Mouse (Mus musculus) CH12.LX (cell line): Measurements from ENCODE around the gene Prr5l. TPM values are rescaled to one million over a fixed set of nuclear protein-coding genes. Genes with fewer than 3 reads are reported as not detected.

Experiments
- DNase-seq: peaks from one replicate; pipeline ENCODE4 v3.0.0-alpha.2; 2013; ENCODE audit errors: extremely low read depth
- H3K27ac ChIP-seq: 2 replicates; pipeline ENCODE4 v1.5.1; 2012; ENCODE audit warnings: low read depth, mild to moderate bottlenecking, control low read depth, moderate library complexity; ENCODE audit not compliant: insufficient read depth
- H3K27me3 ChIP-seq: replicated peaks from 2 replicates; pipeline ENCODE3; 2012; ENCODE audit warnings: inconsistent platforms
- H3K36me3 ChIP-seq, 2 experiments: replicated peaks in 1 of 2; 2 replicates each; pipeline versions ENCODE3 to v1.6.1; 2012; ENCODE audit warnings: inconsistent platforms in 1 of 2, low read length in 1 of 2, mild to moderate bottlenecking in 1 of 2, mixed read lengths in 1 of 2, moderate library complexity in 1 of 2; ENCODE audit not compliant: control insufficient read depth in 1 of 2, insufficient read depth in 1 of 2
- H3K4me1 ChIP-seq, 2 experiments: 2 replicates each; pipeline ENCODE4 v1.6.1; 2012; ENCODE audit warnings: inconsistent platforms in 1 of 2, moderate library complexity in 1 of 2; ENCODE audit not compliant: insufficient read depth in 2 of 2, control insufficient read depth in 1 of 2
- H3K4me2 ChIP-seq: 2 replicates; pipeline ENCODE4 v1.6.1; 2012; ENCODE audit warnings: low read depth, mild to moderate bottlenecking, control low read depth; ENCODE audit not compliant: poor library complexity, insufficient read depth, severe bottlenecking
- H3K4me3 ChIP-seq, 3 experiments: fragments of 150-350 bp in 1 of 3; sonication (generic) in 1 of 3; replicated peaks in 1 of 3; 2 replicates each; pipeline versions ENCODE3 to v1.5.1; 2011 to 2012; ENCODE audit warnings: low read depth in 2 of 3, low read length in 2 of 3, mild to moderate bottlenecking in 2 of 3, moderate library complexity in 2 of 3, control low read depth in 1 of 3, improper control_type of control experiment in 1 of 3, inconsistent platforms in 1 of 3, mixed read lengths in 1 of 3; ENCODE audit not compliant: poor library complexity in 1 of 3
- H3K79me2 ChIP-seq: replicated peaks from 2 replicates; pipeline ENCODE4 v1.6.1; 2012; ENCODE audit warnings: mild to moderate bottlenecking, moderate library complexity; ENCODE audit not compliant: control insufficient read depth, poor library complexity, insufficient read depth, severe bottlenecking; ENCODE audit errors: extremely low read depth
- H3K9ac ChIP-seq: 2 replicates; pipeline ENCODE4 v1.6.1; 2012; ENCODE audit warnings: low read depth, mild to moderate bottlenecking, control low read depth, moderate library complexity; ENCODE audit not compliant: insufficient read depth
- H3K9me3 ChIP-seq: replicated peaks from 2 replicates; pipeline ENCODE3; 2012; ENCODE audit warnings: low read length, inconsistent platforms, mixed read lengths
- CHD1 ChIP-seq: IDR thresholded peaks from 2 replicates; pipeline ENCODE4 v1.6.1; 2012; ENCODE audit warnings: low read depth, low read length, improper control_type of control experiment, inconsistent platforms
- CTCF ChIP-seq, 2 experiments: IDR thresholded peaks in 1 of 2; conservative IDR thresholded peaks in 1 of 2; 2 replicates each; pipeline ENCODE4 v1.5.1; 2011 to 2012; ENCODE audit warnings: low read depth in 2 of 2, low read length in 2 of 2, improper control_type of control experiment in 1 of 2, inconsistent platforms in 1 of 2, mild to moderate bottlenecking in 1 of 2, moderate library complexity in 1 of 2
- ELF1 ChIP-seq: IDR thresholded peaks from 2 replicates; pipeline ENCODE4 v1.6.1; 2014; ENCODE audit warnings: low read depth, mild to moderate bottlenecking, inconsistent platforms, low read length, improper control_type of control experiment
- EP300 ChIP-seq: IDR thresholded peaks from 2 replicates; pipeline ENCODE4 v1.6.1; 2011; ENCODE audit warnings: low read length, improper control_type of control experiment
- GABPA ChIP-seq: IDR thresholded peaks from 2 replicates; pipeline ENCODE4 v1.6.1; 2012; ENCODE audit warnings: low read depth, low read length, improper control_type of control experiment, inconsistent platforms; ENCODE audit not compliant: insufficient replicate concordance
- HCFC1 ChIP-seq: IDR thresholded peaks from 2 replicates; pipeline ENCODE4 v1.6.1; 2012; ENCODE audit warnings: low read depth, mild to moderate bottlenecking, inconsistent platforms, low read length, improper control_type of control experiment
- IRF4 ChIP-seq: IDR thresholded peaks from 2 replicates; pipeline ENCODE4 v1.6.1; 2014; ENCODE audit warnings: low read depth, mild to moderate bottlenecking, inconsistent platforms, low read length, improper control_type of control experiment
- JUND ChIP-seq: conservative IDR thresholded peaks from 2 replicates; pipeline ENCODE4 v1.6.1; 2011; ENCODE audit warnings: low read depth, low read length, improper control_type of control experiment
- MAFK ChIP-seq: IDR thresholded peaks from 2 replicates; pipeline ENCODE4 v1.6.1; 2011; ENCODE audit warnings: low read length, improper control_type of control experiment; ENCODE audit not compliant: insufficient replicate concordance
- MAX ChIP-seq: IDR thresholded peaks from 2 replicates; pipeline ENCODE4 v1.6.1; 2011; ENCODE audit warnings: low read length, improper control_type of control experiment
- MAZ ChIP-seq: IDR thresholded peaks from 2 replicates; pipeline ENCODE4 v1.6.1; 2012; ENCODE audit warnings: low read depth, mild to moderate bottlenecking, inconsistent platforms, low read length, improper control_type of control experiment, moderate library complexity
- MEF2A ChIP-seq: IDR thresholded peaks from 2 replicates; pipeline ENCODE4 v1.6.1; 2014; ENCODE audit warnings: low read depth, mild to moderate bottlenecking, inconsistent platforms, low read length, improper control_type of control experiment, borderline replicate concordance
- MXI1 ChIP-seq: IDR thresholded peaks from 2 replicates; pipeline ENCODE4 v1.6.1; 2011; ENCODE audit warnings: mild to moderate bottlenecking, low read depth, low read length, improper control_type of control experiment
- MYC ChIP-seq: IDR thresholded peaks from 2 replicates; pipeline ENCODE4 v1.6.1; 2011; ENCODE audit warnings: low read depth, mild to moderate bottlenecking, improper control_type of control experiment, low read length
- NELFE ChIP-seq: IDR thresholded peaks from 2 replicates; pipeline ENCODE4 v1.6.1; 2011; ENCODE audit warnings: low read depth, low read length, improper control_type of control experiment
- NRF1 ChIP-seq: IDR thresholded peaks from 2 replicates; pipeline ENCODE4 v1.6.1; 2014; ENCODE audit warnings: low read depth, mild to moderate bottlenecking, inconsistent platforms, low read length, improper control_type of control experiment, moderate library complexity
- POLR2A ChIP-seq: IDR thresholded peaks from 2 replicates; pipeline ENCODE4 v1.6.1; 2011; ENCODE audit warnings: low read depth, mild to moderate bottlenecking, improper control_type of control experiment, low read length
- POLR2AphosphoS2 ChIP-seq: IDR thresholded peaks from 2 replicates; pipeline ENCODE4 v1.6.1; 2011; ENCODE audit warnings: low read depth, low read length, improper control_type of control experiment
- SIN3A ChIP-seq: IDR thresholded peaks from 2 replicates; pipeline ENCODE4 v1.6.1; 2012; ENCODE audit warnings: low read length, improper control_type of control experiment, inconsistent platforms
- SMC3 ChIP-seq: IDR thresholded peaks from 2 replicates; pipeline ENCODE4 v1.6.1; 2011; ENCODE audit warnings: low read depth, low read length, improper control_type of control experiment
- TCF12 ChIP-seq: IDR thresholded peaks from 2 replicates; pipeline ENCODE4 v1.6.1; 2014; ENCODE audit warnings: low read depth, mild to moderate bottlenecking, inconsistent platforms, low read length, improper control_type of control experiment
- UBTF ChIP-seq: IDR thresholded peaks from 2 replicates; pipeline ENCODE4 v1.6.1; 2012; ENCODE audit warnings: low read depth, mild to moderate bottlenecking, inconsistent platforms, low read length, improper control_type of control experiment, moderate library complexity
- USF2 ChIP-seq: conservative IDR thresholded peaks from 2 replicates; pipeline ENCODE4 v1.6.1; 2011; ENCODE audit warnings: low read depth, low read length, improper control_type of control experiment
- ZC3H11A ChIP-seq: IDR thresholded peaks from 2 replicates; pipeline ENCODE4 v1.6.1; 2012; ENCODE audit warnings: low read depth, mild to moderate bottlenecking, inconsistent platforms, low read length, improper control_type of control experiment
- ZKSCAN1 ChIP-seq: IDR thresholded peaks from 2 replicates; pipeline ENCODE4 v1.6.1; 2012; ENCODE audit warnings: low read depth, inconsistent platforms, low read length, improper control_type of control experiment, borderline replicate concordance
- ZMIZ1 ChIP-seq: IDR thresholded peaks from 2 replicates; pipeline ENCODE4 v1.6.1; 2012; ENCODE audit warnings: low read depth, mild to moderate bottlenecking, inconsistent platforms, low read length, improper control_type of control experiment
- ZNF384 ChIP-seq: IDR thresholded peaks from 2 replicates; pipeline ENCODE4 v1.6.1; 2012; ENCODE audit warnings: low read depth, low read length, improper control_type of control experiment, inconsistent platforms
- dilution Hi-C: fragments of 300-500 bp; cut with MboI; formaldehyde crosslinking; loops from 2 replicates; pipeline ENCODE4 v1.14.3; 2020; ENCODE audit warnings: low sequenced_read_pairs; ENCODE audit not compliant: extremely low pct_unique_long_range_greater_than_20kb, extremely low pct_ligation_motif_present
- in situ Hi-C: fragments of 300-500 bp; cut with MboI; formaldehyde crosslinking; loops from 3 replicates; pipeline ENCODE4 v1.14.3; 2019; ENCODE audit warnings: low sequenced_read_pairs, low pct_ligation_motif_present, low pct_unique_long_range_greater_than_20kb, mixed read lengths
- polyA plus RNA-seq: library from polyadenylated mRNA; unstranded; fragments of >175 nt; gene quantifications from 2 replicates; pipeline ENCODE4 v1.2.1, GENCODE M21; 2012; ENCODE audit warnings: low read depth; ENCODE audit not compliant: insufficient read length
- total RNA-seq, 2 experiments: library from RNA; depleted of rRNA; stranded (reverse); fragments of 300-350 nt in 1 of 2; fragments of >200 nt in 1 of 2; gene quantifications; 2 replicates each; pipeline ENCODE4 v1.2.3; 2012 to 2014

Gene Prr5l
- total and polyA plus RNA-seq, 3 experiments, result 0.21 to 0.93 TPM; not detected in 1

DNA sequence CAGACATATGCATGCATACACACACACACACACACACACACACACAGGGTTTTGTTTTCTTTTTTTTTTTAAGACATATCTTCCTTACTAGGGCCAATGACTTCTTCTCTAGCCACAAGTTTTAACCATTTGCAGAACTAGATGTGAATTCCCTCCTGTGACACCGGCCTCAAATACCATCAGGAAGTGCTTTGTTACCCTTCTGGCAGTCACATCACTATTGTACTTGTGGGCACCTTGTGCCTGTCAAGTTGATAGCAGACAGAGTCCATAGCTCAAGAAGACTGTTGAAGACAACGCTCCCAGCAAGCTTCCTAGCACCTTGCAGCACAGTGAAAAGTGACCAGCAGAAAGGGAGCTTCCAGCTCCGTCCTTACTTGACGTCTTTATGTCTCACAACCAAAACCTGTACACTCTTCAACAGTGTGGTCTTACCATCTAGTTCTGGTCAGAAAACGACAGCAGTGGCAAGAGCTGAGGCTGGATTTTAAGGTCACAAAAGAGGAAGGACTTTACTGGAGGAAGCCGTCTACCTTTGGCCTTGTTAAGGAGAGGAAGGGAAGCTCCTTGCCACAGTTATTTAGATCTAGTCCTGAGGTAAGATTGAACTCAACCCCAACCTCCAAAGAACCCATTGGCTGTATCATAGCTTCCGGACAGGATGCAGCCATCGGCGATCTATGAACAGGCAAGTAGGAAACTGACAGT, 47.9 kb downstream of the Prr5l start:
- peaks cover 11 to 12% of the 10 kb centered on the region in 2 experiments for H3K4me1 ChIP-seq
- in situ Hi-C loops, result no loop called here
- no peaks in the 10 kb centered on the region for H3K36me3 ChIP-seq
- no peaks in the 10 kb centered on the region for H3K9me3 ChIP-seq
- no peak overlapping the region for H3K4me3 ChIP-seq
- dilution Hi-C loops, result no loop called here
- H3K9ac ChIP-seq, result no peak overlapping the region
- no peak for DNase-seq
- no peak overlapping the region for H3K4me2 ChIP-seq
- TF ChIP-seq SIN3A (no peak), MAFK (no peak), CTCF (conservative IDR thresholded peaks at IDR 0.05 in 1 of 2, IDR thresholded peaks at IDR 0.05 in 1 of 2; ENCODE audit: low read depth in 2 of 2, low read length in 2 of 2) (no peak), HCFC1 (no peak), POLR2AphosphoS2 (no peak), NRF1 (no peak), ZC3H11A (no peak), EP300 (no peak), MYC (no peak), MXI1 (no peak), ELF1 (no peak), IRF4 (no peak), CHD1 (no peak), ZMIZ1 (no peak)
- H3K27ac ChIP-seq, result no peak overlapping the region
- no peaks in the 10 kb centered on the region for H3K79me2 ChIP-seq
- H3K27me3 ChIP-seq, result peaks cover 13% of the 10 kb centered on the region

DNA sequence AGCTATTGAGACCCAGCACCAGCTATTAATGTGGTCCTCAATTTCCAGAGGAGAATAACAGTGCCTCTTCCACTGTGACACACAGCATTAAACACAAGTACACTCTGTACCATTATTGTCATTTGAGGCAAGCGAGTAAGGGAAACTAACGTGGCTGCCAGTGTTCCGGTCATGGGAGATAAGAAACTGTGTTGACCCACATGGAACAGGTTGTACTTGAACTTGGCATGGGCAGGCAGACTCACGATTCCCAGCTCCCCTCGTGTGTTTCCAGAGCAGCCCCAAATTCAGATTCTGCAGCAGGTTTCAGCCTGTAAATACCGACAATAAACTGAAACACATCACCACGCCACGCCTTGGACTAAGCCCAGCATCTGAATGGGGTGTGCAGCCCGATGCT, 50.5 kb downstream of the Prr5l start:
- dilution Hi-C loops (no loop called here), in situ Hi-C loops (no loop called here)
- DNase-seq, result no peak
- Histone ChIP-seq H3K27me3 (peaks cover 17% of the 10 kb centered on the region), H3K9me3 (no peaks in the 10 kb centered on the region), H3K4me1 (peaks cover 15 to 34% of the 10 kb centered on the region in 2 experiments), H3K4me3 (no peak overlapping the region), H3K4me2 (no peak overlapping the region), H3K9ac (no peak overlapping the region), H3K27ac (no peak overlapping the region), H3K36me3 (no peaks in the 10 kb centered on the region), H3K79me2 (no peaks in the 10 kb centered on the region)
- TF ChIP-seq ZKSCAN1, result no peak
- TF ChIP-seq MAX, result no peak
- TF ChIP-seq POLR2AphosphoS2, result no peak
- no peak for TF ChIP-seq SIN3A
- TF ChIP-seq TCF12, result no peak
- no peak for TF ChIP-seq POLR2A
- TF ChIP-seq ZNF384, result no peak
- no peak for TF ChIP-seq IRF4
- TF ChIP-seq NELFE, result no peak
- TF ChIP-seq UBTF, result no peak
- TF ChIP-seq GABPA, result no peak
- TF ChIP-seq MEF2A, result no peak
- no peak for TF ChIP-seq SMC3
- no peak for TF ChIP-seq ZC3H11A
- no peak for TF ChIP-seq MAZ
- no peak for TF ChIP-seq MAFK
- no peak for TF ChIP-seq ELF1
- TF ChIP-seq JUND, result no peak
- no peak for TF ChIP-seq HCFC1
- no peak for TF ChIP-seq USF2
